Mouse (Mus musculus) adrenal gland, postnatal 10 days (tissue): ENCODE results near the gene Nxph2. TPM values are rescaled to one million over a fixed set of nuclear protein-coding genes. Genes with fewer than 3 reads are reported as not detected.

Experiments
- DNase-seq: peaks from one replicate; pipeline ENCODE4 v3.0.0; 2021; ENCODE audit warnings: mixed read lengths
- long read RNA-seq, 2 experiments: library from polyadenylated mRNA; stranded (forward); transcript quantifications; one replicate each; pipeline ENCODE4 v2.0.0; 2021
- total RNA-seq, 2 experiments: library from RNA; stranded (reverse); gene quantifications; 2 replicates each; pipeline ENCODE4 v1.2.3; 2021

The Nxph2 gene
- not detected for total RNA-seq
- long read RNA-seq, experiment 1: 0 reads
- long read RNA-seq, experiment 2: 0 reads

DNA sequence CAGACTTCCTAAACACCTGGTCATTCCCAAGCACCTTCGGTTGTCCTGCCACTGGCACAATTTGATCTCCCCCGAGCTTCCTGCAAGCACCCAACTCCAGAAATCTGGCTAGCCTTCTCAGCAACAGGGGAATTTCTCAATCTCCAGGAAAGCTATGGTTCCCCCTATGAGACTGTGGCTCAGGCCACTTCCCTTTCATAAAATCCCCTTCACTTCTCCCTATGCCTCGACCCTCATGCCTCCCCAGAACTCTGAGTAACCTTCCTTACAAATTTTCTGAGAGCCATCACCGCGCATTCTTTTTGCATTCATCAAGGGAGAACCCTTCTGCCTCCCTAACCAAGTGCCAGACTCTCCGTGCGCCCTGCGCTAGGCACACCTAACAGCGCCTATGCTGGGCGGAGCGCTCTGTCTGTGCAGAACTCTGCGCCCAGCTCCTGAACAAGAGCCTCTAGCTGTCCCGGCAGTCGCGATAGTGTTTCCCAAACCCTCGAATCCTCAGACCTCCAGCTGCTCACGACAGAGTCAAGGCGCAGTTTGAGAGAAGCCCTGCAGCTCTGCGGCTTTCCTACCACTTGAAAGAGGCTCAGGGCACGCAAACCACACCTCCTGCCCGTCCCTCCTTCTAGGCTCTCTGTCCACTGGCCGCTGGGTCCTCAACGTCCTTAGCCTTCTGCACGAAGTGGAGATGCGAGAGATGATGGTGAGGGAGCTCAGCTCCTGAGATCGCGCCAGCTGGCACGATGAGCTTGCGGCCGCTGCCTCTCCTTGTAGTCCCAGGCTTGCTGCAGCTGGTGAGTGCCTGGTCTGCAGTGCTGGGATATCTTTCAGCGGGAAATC, at the start of gene Nxph2:
Gene Nxph2 (plus strand): TSS at position 501 of the 840 bp plus-strand sequence.
- peak; percentile 1 for DNase-seq

DNA sequence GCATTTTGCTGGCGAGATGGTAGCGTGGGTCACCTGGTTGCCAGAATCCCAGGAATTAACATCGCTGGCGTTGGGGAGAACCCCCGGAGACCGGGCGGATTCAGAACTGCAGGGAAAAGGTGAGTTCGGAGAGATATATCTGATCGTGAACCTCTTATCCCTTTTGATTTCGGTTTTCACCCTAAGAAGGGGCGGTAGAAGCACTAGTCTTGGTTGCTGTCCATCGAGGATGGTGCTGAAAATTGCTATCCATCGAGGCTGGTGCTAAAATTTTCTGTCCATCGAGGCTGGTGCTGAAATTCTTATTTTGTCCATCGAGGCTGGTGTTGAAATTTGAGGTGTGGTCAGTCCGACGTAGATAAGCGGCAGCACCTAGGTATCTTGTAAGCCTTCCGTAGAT, 30.1 kb upstream of the Nxph2 start:
- peak; percentile 54 for DNase-seq

DNA sequence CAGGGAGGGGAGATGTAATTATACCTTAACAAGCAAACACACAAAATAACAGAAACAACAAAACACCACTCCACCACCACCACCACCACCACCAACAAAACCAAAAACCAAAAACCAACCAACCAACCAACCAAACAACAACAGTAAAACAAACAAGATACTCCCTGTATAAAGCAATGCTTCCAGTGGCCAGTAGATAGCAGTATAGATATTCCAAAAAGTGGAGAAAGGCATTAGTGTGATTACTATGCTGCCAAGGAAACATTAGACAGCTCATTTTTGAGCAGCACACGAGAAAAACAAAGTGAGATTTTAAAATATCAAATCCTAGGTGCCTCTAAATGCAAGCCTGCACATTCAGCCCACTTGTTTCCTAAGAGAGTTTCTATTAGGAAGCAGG, 6.2 kb upstream of the Nxph2 start:
- no peak for DNase-seq

Other genes with a start within 250 kb of the Nxph2 start
- 1 to 10 TPM; 4.3 to 6.2 TPM for gene Mastl, start 165.2 kb upstream of the Nxph2 start, total RNA-seq
- 100 to 1,000 TPM in 1 of 2 experiments, 10 to 100 TPM in 1; 96.1 to 113 TPM for gene Yme1l1, start 164.9 kb upstream of the Nxph2 start, total RNA-seq
- not detected for gene 4931423N10Rik, start 113.8 kb upstream of the Nxph2 start, total RNA-seq